Mouse (Mus musculus) intestine, postnatal 0 days (tissue): ENCODE measurements around the gene Prkag3. TPM values are rescaled to one million over a fixed set of nuclear protein-coding genes. Genes with fewer than 3 reads are reported as not detected.
A peak's percentile ranks its signal among the peaks of the same experiment; 100 is the strongest.

ENCODE experiments used
- ATAC-seq: fragments of 200-750 bp; cut with Nextera tagmentation; 2 replicates; pipeline ENCODE4 v1.8.0; 2017; ENCODE audit warnings: mild to moderate bottlenecking, moderate TSS enrichment, moderate library complexity
- H3K27ac ChIP-seq: fragments of 300-500 bp; sonication (generic); 2 replicates; pipeline ENCODE4 v1.5.1; 2014; ENCODE audit warnings: mild to moderate bottlenecking, low read depth, low read length, moderate library complexity
- H3K27me3 ChIP-seq: fragments of 300-500 bp; sonication (generic); replicated peaks from 2 replicates; pipeline ENCODE4 v1.6.1; 2014; ENCODE audit warnings: low read length, mixed read lengths; ENCODE audit not compliant: control insufficient read depth, insufficient read depth
- H3K36me3 ChIP-seq: fragments of 300-500 bp; sonication (generic); 2 replicates; pipeline ENCODE4 v1.6.1; 2014; ENCODE audit warnings: mild to moderate bottlenecking, moderate library complexity; ENCODE audit not compliant: control insufficient read depth, insufficient read depth
- H3K4me1 ChIP-seq: fragments of 300-500 bp; sonication (generic); replicated peaks from 2 replicates; pipeline ENCODE4 v1.6.1; 2014; ENCODE audit warnings: antibody characterized with exemption, low read length, mixed read lengths; ENCODE audit not compliant: control insufficient read depth, insufficient read depth
- H3K4me2 ChIP-seq: fragments of 300-500 bp; sonication (generic); replicated peaks from 2 replicates; pipeline ENCODE4 v1.6.1; 2014; ENCODE audit warnings: low read depth, mild to moderate bottlenecking, moderate library complexity
- H3K4me3 ChIP-seq: fragments of 300-500 bp; sonication (generic); 2 replicates; pipeline ENCODE4 v1.5.1; 2014; ENCODE audit warnings: low read depth, low read length
- H3K9ac ChIP-seq: fragments of 300-500 bp; sonication (generic); 2 replicates; pipeline ENCODE4 v1.6.1; 2014; ENCODE audit warnings: mild to moderate bottlenecking, low read depth, low read length
- H3K9me3 ChIP-seq: fragments of 300-500 bp; sonication (generic); 2 replicates; pipeline ENCODE4 v1.6.1; 2016; ENCODE audit warnings: mixed run types; ENCODE audit not compliant: control insufficient read depth
- CTCF ChIP-seq: sonication (generic); IDR thresholded peaks from 2 replicates; pipeline ENCODE4 v1.5.1; 2016; ENCODE audit warnings: low read depth, mild to moderate bottlenecking, control low read depth, antibody characterized with exemption, moderate library complexity
- WGBS: fragments of 180-500 bp; shearing (Covaris S2); extraction: QIAGEN DNeasy Blood & Tissue Kit; methylation state at CpG from one replicate; pipeline ENCODE4 v1.1.7; 2014; 5-methylcytosine and 5-hydroxymethylcytosine counted together
- polyA plus RNA-seq: library from polyadenylated mRNA; unstranded; fragments of >200 nt; fragmentation: Nextera tagmentation; extraction: Ambion mirVana; gene quantifications from 2 replicates; pipeline ENCODE4 v1.2.1, GENCODE M21; 2015

Prkag3 gene
- polyA plus RNA-seq, 1 experiment from 2014 or later = 0.09 TPM

DNA sequence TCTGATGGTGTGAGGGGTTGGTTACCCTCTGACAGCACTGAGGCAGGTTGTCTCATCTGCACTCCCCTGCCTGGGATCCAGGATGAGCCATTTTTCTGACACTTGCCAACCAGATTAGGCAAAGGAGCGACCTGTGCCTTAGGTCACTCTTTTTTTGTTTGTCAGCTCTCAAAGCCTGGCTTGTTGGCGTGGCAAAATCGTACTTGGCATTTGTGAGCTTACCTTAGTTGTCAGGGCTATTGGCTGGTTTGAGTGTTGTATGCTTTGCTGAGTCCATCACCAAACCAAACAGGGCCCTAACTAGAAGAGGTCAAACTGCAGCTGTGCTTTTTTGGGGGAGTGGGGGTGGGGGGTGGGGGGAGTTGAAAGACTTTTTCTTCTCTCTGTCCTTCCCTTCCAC, 29.7 kb downstream of the Prkag3 start:
- Histone ChIP-seq H3K27ac (no peak overlapping the region), H3K27me3 (no peaks in the 10 kb centered on the region), H3K36me3 (no peaks in the 10 kb centered on the region), H3K9ac (no peak overlapping the region), H3K4me3 (no peak overlapping the region), H3K4me1 (no peaks in the 10 kb centered on the region), H3K9me3 (no peaks in the 10 kb centered on the region), H3K4me2 (no peak overlapping the region)
- WGBS = 76% methylated on average over 3 of the region's 3 CpGs
- TF ChIP-seq CTCF = no peak
- no peak for ATAC-seq

DNA sequence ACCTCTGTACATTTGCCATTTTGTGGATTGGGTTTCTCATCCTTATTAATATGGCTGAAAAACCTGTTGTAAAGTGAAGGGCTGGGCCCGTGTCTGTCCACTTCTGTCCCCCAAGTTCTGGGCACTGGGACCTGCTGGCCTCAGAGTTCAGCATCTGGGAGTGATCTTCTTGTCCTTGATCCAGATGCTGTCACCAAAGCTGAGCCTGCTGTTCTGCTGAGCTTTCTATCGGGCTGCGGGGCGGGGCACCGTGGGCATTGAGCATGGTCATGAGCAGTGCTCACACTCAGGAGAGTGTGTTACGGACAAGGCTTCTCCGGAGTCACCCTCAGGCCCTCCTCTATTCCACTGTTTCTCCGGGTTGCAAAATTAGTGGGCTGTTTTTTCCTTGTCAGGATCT, 30.9 kb downstream of the Prkag3 start:
- Histone ChIP-seq H3K9ac (no peak overlapping the region), H3K4me3 (no peak overlapping the region), H3K4me2 (no peak overlapping the region), H3K27me3 (no peaks in the 10 kb centered on the region), H3K36me3 (no peaks in the 10 kb centered on the region), H3K9me3 (no peaks in the 10 kb centered on the region), H3K4me1 (no peaks in the 10 kb centered on the region), H3K27ac (no peak overlapping the region)
- WGBS = 87% methylated on average over 8 of the region's 8 CpGs
- no peak for TF ChIP-seq CTCF
- ATAC-seq = no peak

DNA sequence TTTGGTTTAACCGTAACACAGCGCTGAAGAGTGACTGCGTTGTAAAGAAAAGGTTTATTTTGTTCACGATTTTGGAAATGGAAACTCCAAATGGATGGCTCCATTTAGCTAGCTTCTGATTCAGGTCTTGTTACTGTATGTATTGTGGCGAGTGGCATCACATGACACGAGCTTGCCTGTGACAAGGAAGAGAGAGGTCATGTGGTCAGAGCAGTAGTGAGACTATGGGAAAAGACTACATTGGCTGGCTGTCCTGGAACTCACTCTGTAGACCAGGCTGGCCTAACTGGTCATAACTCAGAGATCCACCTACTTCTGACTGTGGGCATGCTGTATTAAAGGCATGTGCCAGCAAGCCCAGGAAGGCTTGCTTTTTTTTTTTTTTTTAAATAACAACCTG, 33.1 kb downstream of the Prkag3 start:
- Histone ChIP-seq H3K4me1 (no peaks in the 10 kb centered on the region; the same call in 1 of the 2 replicates), H3K27ac (no peak overlapping the region), H3K9ac (no peak overlapping the region), H3K4me2 (no peak overlapping the region), H3K4me3 (no peak overlapping the region), H3K27me3 (no peaks in the 10 kb centered on the region), H3K36me3 (no peaks in the 10 kb centered on the region), H3K9me3 (no peaks in the 10 kb centered on the region)
- ATAC-seq = no peak
- no peak for TF ChIP-seq CTCF
- 91% methylated on average over 6 of the region's 6 CpGs for WGBS

DNA sequence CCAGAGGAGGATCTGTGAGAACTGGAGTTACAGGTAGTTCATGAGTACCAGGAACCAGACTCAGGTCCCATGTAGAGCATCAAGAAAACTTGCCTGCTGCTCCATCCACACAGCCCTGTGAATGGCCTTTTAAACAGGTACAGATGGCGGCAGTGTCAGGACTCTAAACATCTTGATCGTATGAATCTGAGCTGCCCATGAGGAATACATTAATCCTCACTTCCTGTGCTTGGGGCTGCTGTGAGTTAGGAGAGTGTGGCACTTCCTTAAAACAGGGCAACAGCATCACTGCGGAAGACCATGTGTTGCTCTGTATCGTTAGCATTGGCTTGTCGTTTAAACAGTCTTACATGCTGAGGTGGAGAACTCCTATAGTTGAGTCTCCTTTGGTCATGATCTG, 33.6 kb downstream of the Prkag3 start:
- no peak overlapping the region for H3K4me2 ChIP-seq
- H3K4me1 ChIP-seq = no peaks in the 10 kb centered on the region; the same call in 1 of the 2 replicates
- H3K9ac ChIP-seq = no peak overlapping the region
- TF ChIP-seq CTCF = no peak
- ATAC-seq = no peak
- no peaks in the 10 kb centered on the region for H3K27me3 ChIP-seq
- no peak overlapping the region for H3K4me3 ChIP-seq
- no peaks in the 10 kb centered on the region for H3K36me3 ChIP-seq
- WGBS = 75% methylated on average over 5 of the region's 5 CpGs
- H3K9me3 ChIP-seq = no peaks in the 10 kb centered on the region
- H3K27ac ChIP-seq = no peak overlapping the region

DNA sequence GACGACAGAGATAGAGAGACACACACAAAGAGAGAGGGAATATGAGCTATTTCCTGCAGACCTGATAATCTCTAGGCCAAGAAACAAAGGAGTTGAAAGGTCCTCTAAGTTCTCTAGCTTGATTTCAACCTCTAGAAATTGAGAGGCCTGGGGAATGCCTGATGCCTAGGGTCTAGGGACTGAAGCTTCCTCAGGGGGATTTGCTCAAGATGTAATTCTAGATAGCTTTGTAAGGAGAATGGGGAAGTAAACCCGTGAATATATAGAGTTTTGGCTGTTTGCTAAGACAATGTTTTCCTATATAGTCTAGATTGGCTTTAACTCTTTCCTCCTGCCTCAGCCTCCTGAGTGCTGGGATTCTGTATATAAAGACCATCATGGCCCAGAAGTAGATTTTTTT, 34.1 kb downstream of the Prkag3 start:
- Histone ChIP-seq H3K4me1 (no peaks in the 10 kb centered on the region; the same call in 1 of the 2 replicates), H3K4me3 (no peak overlapping the region), H3K4me2 (peak overlapping the region; percentile 85; the same call in 1 of the 2 replicates), H3K27me3 (no peaks in the 10 kb centered on the region), H3K9me3 (no peaks in the 10 kb centered on the region), H3K36me3 (no peaks in the 10 kb centered on the region), H3K9ac (no peak overlapping the region), H3K27ac (no peak overlapping the region)
- 57% methylated on average over 2 of the region's 2 CpGs for WGBS
- TF ChIP-seq CTCF = no peak
- no peak for ATAC-seq

DNA sequence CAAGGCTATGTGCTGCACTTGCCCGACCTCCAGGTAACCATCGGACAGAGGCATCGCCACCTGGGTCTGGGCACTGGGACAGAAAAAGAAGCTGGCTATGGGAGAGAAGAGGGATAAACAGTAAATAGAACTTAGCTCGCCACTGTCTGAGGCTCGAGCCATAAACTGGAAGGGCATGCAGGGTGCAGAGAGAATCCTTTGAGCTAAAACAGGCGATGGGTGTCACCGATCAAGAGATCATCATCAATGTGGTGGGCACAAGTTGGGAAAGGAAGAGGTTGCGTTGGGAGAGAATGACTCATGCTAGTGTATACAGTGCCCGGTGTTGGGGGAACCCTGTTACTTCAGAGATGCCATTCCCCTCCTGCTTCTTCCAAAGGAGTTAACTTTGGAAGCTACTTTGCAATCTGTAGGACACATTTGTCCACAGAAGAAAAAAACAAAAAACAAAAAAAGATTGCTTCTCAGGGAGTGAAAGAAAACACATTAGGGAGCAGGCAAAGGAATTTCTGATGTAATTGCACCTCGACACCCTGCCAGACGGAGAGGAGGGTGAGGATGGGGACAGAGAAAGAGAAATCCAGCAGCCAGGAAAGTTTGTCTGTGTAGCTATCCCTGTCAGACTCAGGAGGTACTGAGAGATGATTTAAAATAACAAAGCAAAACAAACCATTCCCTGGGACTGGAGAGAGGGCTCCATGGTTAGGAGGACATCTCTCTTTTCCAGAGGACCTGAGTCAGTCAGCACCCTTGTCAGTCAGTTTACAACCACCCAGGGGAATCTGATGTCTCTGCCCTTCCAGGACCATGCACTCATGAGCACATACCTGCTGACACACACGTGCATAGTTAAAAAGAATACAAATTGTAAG, 34.9 kb downstream of the Prkag3 start:
- no peaks in the 10 kb centered on the region; the same call in 1 of the 2 replicates for H3K4me1 ChIP-seq
- TF ChIP-seq CTCF = no peak
- H3K4me3 ChIP-seq = peak overlapping the region; percentile 47
- no peaks in the 10 kb centered on the region for H3K36me3 ChIP-seq
- H3K4me2 ChIP-seq = peak overlapping the region; percentile 85
- H3K9ac ChIP-seq = peak overlapping the region; percentile 41
- no peak overlapping the region for H3K27ac ChIP-seq
- H3K9me3 ChIP-seq = no peaks in the 10 kb centered on the region
- ATAC-seq = no peak
- H3K27me3 ChIP-seq = no peaks in the 10 kb centered on the region
- WGBS = 24% methylated on average over 12 of the region's 12 CpGs
